Mouse (Mus musculus) E14TG2a.4 (cell line): Measurements from ENCODE around the gene Sowahb.

Experiments used
- CTCF ChIP-seq: conservative IDR thresholded peaks from 2 replicates; pipeline ENCODE4 v1.5.1; 2014; ENCODE audit warnings: low read length
- NANOG ChIP-seq: IDR thresholded peaks from 2 replicates; pipeline ENCODE4 v1.6.1; 2014; ENCODE audit warnings: borderline replicate concordance, low read length, mixed read lengths
- POU5F1 ChIP-seq: IDR thresholded peaks from 2 replicates; pipeline ENCODE4 v1.6.1; 2014; ENCODE audit warnings: low read length, borderline replicate concordance

DNA sequence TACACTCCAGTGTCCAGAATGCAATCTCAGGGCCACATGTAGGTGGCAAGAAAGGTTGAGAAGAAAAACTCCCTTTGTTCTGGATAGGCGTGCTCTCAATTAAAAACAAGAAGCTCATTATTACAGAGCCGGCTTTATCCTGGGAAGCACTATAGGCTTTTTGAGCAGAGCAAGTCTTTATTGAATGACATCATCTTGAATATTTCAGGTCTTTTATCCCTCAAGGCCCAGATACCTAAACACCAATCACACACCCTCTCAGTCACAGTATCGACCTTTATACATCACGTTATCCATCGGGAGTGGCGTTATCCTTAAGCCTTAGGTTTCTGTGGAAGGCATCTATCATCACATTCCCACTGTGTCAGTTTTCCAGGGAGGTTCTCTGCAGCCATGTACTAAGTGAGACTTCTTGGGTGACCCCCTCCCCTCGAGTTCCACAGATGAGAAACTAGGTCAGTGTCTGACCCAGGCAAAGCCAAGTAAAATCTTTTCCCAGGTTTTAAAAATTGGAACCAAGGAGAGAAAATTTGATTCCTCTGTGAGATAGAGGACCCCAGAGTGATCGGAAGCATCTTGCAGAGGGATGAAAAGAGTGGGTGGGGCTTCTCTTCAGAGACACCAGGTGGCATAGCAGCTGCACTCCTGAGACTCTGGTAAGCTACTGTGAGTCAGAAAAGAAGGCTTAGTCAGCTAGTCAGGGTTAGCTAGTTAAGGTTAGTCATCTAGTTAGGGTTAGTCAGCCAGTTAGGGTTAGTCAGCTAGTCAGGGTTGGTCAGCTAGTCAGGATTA, 9.0 kb upstream of the Sowahb start:
- TF ChIP-seq CTCF (no peak), NANOG (no peak), POU5F1 (no peak)
